Mouse (Mus musculus) heart, embryonic 12.5 days (tissue): ENCODE measurements around the gene Rras. TPM values are rescaled to one million over a fixed set of nuclear protein-coding genes. Genes with fewer than 3 reads are reported as not detected.

Source experiments
- ATAC-seq: fragments of 200-750 bp; cut with Nextera tagmentation; 2 replicates; pipeline ENCODE4 v1.8.0; 2017; ENCODE audit warnings: moderate TSS enrichment, moderate library complexity; ENCODE audit not compliant: insufficient number of reproducible peaks, low FRiP score
- H3K27ac ChIP-seq: fragments of 300-500 bp; sonication (generic); 2 replicates; pipeline ENCODE4 v1.5.1; 2016; ENCODE audit warnings: mild to moderate bottlenecking, moderate library complexity; ENCODE audit not compliant: poor library complexity, severe bottlenecking
- H3K27me3 ChIP-seq: fragments of 300-500 bp; sonication (generic); replicated peaks from 2 replicates; pipeline ENCODE4 v1.6.1; 2016; ENCODE audit warnings: mild to moderate bottlenecking, moderate library complexity
- H3K36me3 ChIP-seq: fragments of 300-500 bp; sonication (generic); 2 replicates; pipeline ENCODE4 v1.6.1; 2016; ENCODE audit warnings: mild to moderate bottlenecking, moderate library complexity
- H3K4me1 ChIP-seq: fragments of 300-500 bp; sonication (generic); replicated peaks from 2 replicates; pipeline ENCODE4 v1.6.1; 2016; ENCODE audit warnings: mild to moderate bottlenecking
- H3K4me2 ChIP-seq: fragments of 300-500 bp; sonication (generic); 2 replicates; pipeline ENCODE4 v1.6.1; 2016; ENCODE audit warnings: mild to moderate bottlenecking, moderate library complexity
- H3K4me3 ChIP-seq: fragments of 300-500 bp; sonication (generic); 2 replicates; pipeline ENCODE4 v1.5.1; 2016; ENCODE audit warnings: mild to moderate bottlenecking
- H3K9ac ChIP-seq: fragments of 300-500 bp; sonication (generic); 2 replicates; pipeline ENCODE4 v1.6.1; 2016; ENCODE audit warnings: mild to moderate bottlenecking, moderate library complexity
- H3K9me3 ChIP-seq: fragments of 300-500 bp; sonication (generic); replicated peaks from 2 replicates; pipeline ENCODE4 v1.6.1; 2016; ENCODE audit warnings: mild to moderate bottlenecking, moderate library complexity
- WGBS: fragments of 180-500 bp; shearing (Covaris S2); methylation state at CpG from one replicate; pipeline ENCODE4 v1.1.7; 2016; 5-methylcytosine and 5-hydroxymethylcytosine counted together
- polyA plus RNA-seq: library from polyadenylated mRNA; unstranded; fragments of >200 nt; fragmentation: Nextera tagmentation; extraction: Ambion mirVana; gene quantifications from 2 replicates; pipeline ENCODE4 v1.2.1, GENCODE M21; 2016

The Rras gene
- polyA plus RNA-seq, 1 experiment from 2014 or later: 79.3 TPM

- H3K4me2 ChIP-seq: no peak overlapping the region
- no peak overlapping the region for H3K4me3 ChIP-seq
Measured at GRCm38 (mm10) chr7:45056329-45056971, 38.7 kb downstream of the Rras start.

GRCm38 (mm10) chr7:45056972-45057348, 39.2 kb downstream of the Rras start:
- H3K9me3 ChIP-seq: no peaks in the 10 kb centered on the region
- H3K36me3 ChIP-seq: no peaks in the 10 kb centered on the region
- no peak overlapping the region for H3K27ac ChIP-seq
- no peaks in the 10 kb centered on the region for H3K27me3 ChIP-seq
- no peak overlapping the region for H3K9ac ChIP-seq
- no peak overlapping the region for H3K4me3 ChIP-seq
- H3K4me1 ChIP-seq: peaks cover 9% of the 10 kb centered on the region
- ATAC-seq: no peak
- H3K4me2 ChIP-seq: no peak overlapping the region

More at GRCm38 (mm10) chr7:45056329-45056971, 38.7 kb downstream of the Rras start:
- H3K27ac ChIP-seq: no peak overlapping the region
- no peak overlapping the region for H3K9ac ChIP-seq
- H3K4me1 ChIP-seq: peaks cover 10% of the 10 kb centered on the region
- WGBS: 53% methylated on average over 14 of the region's 14 CpGs
- H3K27me3 ChIP-seq: no peaks in the 10 kb centered on the region
- no peaks in the 10 kb centered on the region for H3K9me3 ChIP-seq
- no peak for ATAC-seq
- H3K36me3 ChIP-seq: no peaks in the 10 kb centered on the region

GRCm38 (mm10) chr7:45058607-45059571, 41.1 kb downstream of the Rras start:
- H3K36me3 ChIP-seq: no peaks in the 10 kb centered on the region
- no peaks in the 10 kb centered on the region for H3K27me3 ChIP-seq
- H3K9ac ChIP-seq: no peak overlapping the region
- H3K27ac ChIP-seq: no peak overlapping the region
- peaks cover 15% of the 10 kb centered on the region for H3K4me1 ChIP-seq
- no peak overlapping the region for H3K4me3 ChIP-seq
- ATAC-seq: no peak
- no peak overlapping the region for H3K4me2 ChIP-seq
- 74% methylated on average over 10 of the region's 10 CpGs for WGBS
- no peaks in the 10 kb centered on the region for H3K9me3 ChIP-seq

GRCm38 (mm10) chr7:45060632-45061122, 42.9 kb downstream of the Rras start:
- no peak for ATAC-seq
- no peak overlapping the region for H3K27ac ChIP-seq
- no peak overlapping the region for H3K9ac ChIP-seq
- no peaks in the 10 kb centered on the region for H3K9me3 ChIP-seq
- WGBS: 65% methylated on average over 6 of the region's 6 CpGs
- H3K27me3 ChIP-seq: no peaks in the 10 kb centered on the region
- no peaks in the 10 kb centered on the region for H3K36me3 ChIP-seq
- peaks cover 19% of the 10 kb centered on the region for H3K4me1 ChIP-seq
- H3K4me3 ChIP-seq: no peak overlapping the region; the same call in 1 of the 2 replicates
- peak overlapping the region; percentile 78; the same call in 1 of the 2 replicates for H3K4me2 ChIP-seq

GRCm38 (mm10) chr7:45061532-45062075, 43.8 kb downstream of the Rras start:
- no peak for ATAC-seq
- H3K4me2 ChIP-seq: peak overlapping the region; percentile 78
- peak overlapping the region; percentile 65 for H3K4me3 ChIP-seq

GRCm38 (mm10) chr7:45062239-45062835, 44.6 kb downstream of the Rras start, which contains the start of the genes Nosip and Prrg2:
TSS of gene Nosip (plus strand) at chr7:45062429.
TSS of gene Prrg2 (minus strand) at chr7:45062677.
- peak within 1 kb of the TSS; percentile 86 for H3K27ac ChIP-seq
- peak within 1 kb of the TSS; percentile 78 for H3K4me2 ChIP-seq
- H3K27me3 ChIP-seq: no peaks in the 10 kb centered on the region
- WGBS: under 1% methylated on average over 31 of the region's 31 CpGs
- H3K9me3 ChIP-seq: no peaks in the 10 kb centered on the region
- peak within 1 kb of the TSS; percentile 65 for H3K4me3 ChIP-seq
- H3K4me1 ChIP-seq: peaks cover 19% of the 10 kb centered on the region
- peak within 1 kb of the TSS; percentile 82 for H3K9ac ChIP-seq
- ATAC-seq: peak; percentile 86
- no peaks in the 10 kb centered on the region for H3K36me3 ChIP-seq

More at GRCm38 (mm10) chr7:45061532-45062075, 43.8 kb downstream of the Rras start:
- H3K27ac ChIP-seq: peak overlapping the region; percentile 44
- H3K4me1 ChIP-seq: peaks cover 19% of the 10 kb centered on the region
- no peaks in the 10 kb centered on the region for H3K36me3 ChIP-seq
- no peaks in the 10 kb centered on the region for H3K27me3 ChIP-seq
- peak overlapping the region; percentile 70 for H3K9ac ChIP-seq
- WGBS: 13% methylated on average over 11 of the region's 11 CpGs
- no peaks in the 10 kb centered on the region for H3K9me3 ChIP-seq

GRCm38 (mm10) chr7:45067190-45067999, 49.6 kb downstream of the Rras start:
- H3K4me3 ChIP-seq: no peak overlapping the region
- H3K27ac ChIP-seq: no peak overlapping the region
- no peak for ATAC-seq
- H3K36me3 ChIP-seq: no peaks in the 10 kb centered on the region
- H3K27me3 ChIP-seq: no peaks in the 10 kb centered on the region
- H3K9me3 ChIP-seq: no peaks in the 10 kb centered on the region
- WGBS: 75% methylated on average over 4 of the region's 4 CpGs
- H3K9ac ChIP-seq: no peak overlapping the region
- H3K4me2 ChIP-seq: no peak overlapping the region
- peaks cover 12% of the 10 kb centered on the region; the same call in 1 of the 2 replicates for H3K4me1 ChIP-seq

- no peak overlapping the region for H3K4me2 ChIP-seq
- no peak; the same call in 1 of the 2 replicates for ATAC-seq
- H3K4me1 ChIP-seq: peaks cover 11% of the 10 kb centered on the region; the same call in 1 of the 2 replicates
- WGBS: 28% methylated on average over 5 of the region's 5 CpGs
- no peaks in the 10 kb centered on the region for H3K27me3 ChIP-seq
- no peak overlapping the region for H3K9ac ChIP-seq
- no peaks in the 10 kb centered on the region for H3K9me3 ChIP-seq
- H3K27ac ChIP-seq: no peak overlapping the region
- no peak overlapping the region for H3K4me3 ChIP-seq
- H3K36me3 ChIP-seq: no peaks in the 10 kb centered on the region
Measured at GRCm38 (mm10) chr7:45068000-45068318, 50.2 kb downstream of the Rras start.

GRCm38 (mm10) chr7:45069671-45070070, 51.9 kb downstream of the Rras start:
- WGBS: 66% methylated on average over 2 of the region's 2 CpGs

More at GRCm38 (mm10) chr7:45069671-45070070, 51.9 kb downstream of the Rras start:
- H3K36me3 ChIP-seq: peaks cover 14% of the 10 kb centered on the region; the same call in 1 of the 2 replicates
- H3K27ac ChIP-seq: no peak overlapping the region
- no peaks in the 10 kb centered on the region for H3K9me3 ChIP-seq
- no peak overlapping the region for H3K9ac ChIP-seq
- no peak for ATAC-seq
- H3K27me3 ChIP-seq: no peaks in the 10 kb centered on the region
- H3K4me3 ChIP-seq: no peak overlapping the region
- no peak overlapping the region for H3K4me2 ChIP-seq
- peaks cover 5% of the 10 kb centered on the region for H3K4me1 ChIP-seq
